Mouse (Mus musculus): ENCODE data around the gene C1s2.

DNA sequence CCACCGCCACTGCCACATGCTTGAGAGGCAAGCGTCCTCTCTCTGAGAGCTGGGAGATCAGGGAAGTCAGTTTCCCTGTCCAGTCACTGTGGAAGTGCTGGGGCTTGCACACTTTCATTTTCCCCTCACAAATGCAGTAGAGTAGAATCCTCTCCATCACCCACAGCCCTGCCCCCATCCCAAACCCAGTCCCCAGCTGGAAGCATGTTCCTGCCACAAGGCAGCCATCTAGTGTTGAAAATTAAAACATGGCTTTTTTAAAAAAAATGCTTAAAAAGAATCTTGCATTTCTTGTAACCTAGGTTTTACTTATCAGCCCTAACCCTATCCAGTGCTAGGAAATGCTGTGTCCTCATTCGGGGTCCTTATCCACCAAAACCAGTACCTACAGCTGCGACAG lies 4.2 kb upstream of the C1s2 start:
- TF ChIP-seq CTCF (IDR thresholded peaks at IDR 0.05; ENCODE audit: extremely low read depth, insufficient read depth, insufficient read length, insufficient replicate concordance) (no peak), POLR2A (IDR thresholded peaks at IDR 0.05; ENCODE audit: low read depth, low read length) (no peak)
